Mouse (Mus musculus): Measurements from ENCODE around the gene Sort1.

DNA sequence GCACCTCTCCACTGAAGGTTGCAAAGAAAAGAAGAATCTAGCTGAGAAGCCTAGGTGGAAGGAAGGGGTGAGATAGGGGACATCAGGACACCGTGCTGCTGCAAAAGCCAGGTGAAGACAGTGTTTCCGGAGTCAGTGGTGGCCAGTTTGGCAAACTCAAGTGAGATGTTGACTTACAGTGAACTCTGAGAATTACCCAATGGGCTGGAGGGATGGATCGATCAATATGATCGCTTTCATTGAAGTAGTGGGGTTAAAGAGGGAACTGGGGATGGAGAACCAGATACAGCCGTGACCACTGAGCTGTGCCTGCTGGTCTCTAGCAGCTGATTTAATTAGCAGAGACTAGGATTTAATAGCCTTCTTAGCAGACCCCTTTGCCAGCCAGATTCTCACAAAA is 53.0 kb downstream of the Sort1 start:
- TF ChIP-seq CTCF (conservative IDR thresholded peaks at IDR 0.05; ENCODE audit: low read length), result no peak
- TF ChIP-seq NANOG (IDR thresholded peaks at IDR 0.05; ENCODE audit: borderline replicate concordance, low read length), result no peak
- no peak for TF ChIP-seq POU5F1 (IDR thresholded peaks at IDR 0.05; ENCODE audit: borderline replicate concordance, low read length)
